Mouse (Mus musculus) erythroblast, adult 5-6 weeks (primary cell): ENCODE measurements around the gene Diras1. TPM values are rescaled to one million over a fixed set of nuclear protein-coding genes. Genes with fewer than 3 reads are reported as not detected.
A peak's percentile ranks its signal among the peaks of the same experiment; 100 is the strongest.
"Not testable (repeated sequence)": the region's sequence is repeated elsewhere in the genome, so short reads cannot be mapped to it uniquely, and the experiment has no call there.

Experiments used
- ATAC-seq: replicated peaks from 2 replicates; pipeline ENCODE4 v1.8.0; 2016; ENCODE audit warnings: moderate number of reproducible peaks, mild to moderate bottlenecking, moderate TSS enrichment, inconsistent platforms; ENCODE audit not compliant: poor library complexity, low FRiP score, severe bottlenecking
- total RNA-seq, 2 experiments: library from RNA; stranded (forward) in 1 of 2; stranded (reverse) in 1 of 2; fragments of 150-400 nt in 1 of 2; fragments of 200-764, 138-1000 nt in 1 of 2; gene quantifications; 2 replicates each; pipeline versions ENCODE4 v1.2.3 to v1.2.4; 2015 to 2017; ENCODE audit warnings: low replicate concordance in 2 of 2

The Diras1 gene
- total RNA-seq, 2 experiments from 2014 or later = not detected

DNA sequence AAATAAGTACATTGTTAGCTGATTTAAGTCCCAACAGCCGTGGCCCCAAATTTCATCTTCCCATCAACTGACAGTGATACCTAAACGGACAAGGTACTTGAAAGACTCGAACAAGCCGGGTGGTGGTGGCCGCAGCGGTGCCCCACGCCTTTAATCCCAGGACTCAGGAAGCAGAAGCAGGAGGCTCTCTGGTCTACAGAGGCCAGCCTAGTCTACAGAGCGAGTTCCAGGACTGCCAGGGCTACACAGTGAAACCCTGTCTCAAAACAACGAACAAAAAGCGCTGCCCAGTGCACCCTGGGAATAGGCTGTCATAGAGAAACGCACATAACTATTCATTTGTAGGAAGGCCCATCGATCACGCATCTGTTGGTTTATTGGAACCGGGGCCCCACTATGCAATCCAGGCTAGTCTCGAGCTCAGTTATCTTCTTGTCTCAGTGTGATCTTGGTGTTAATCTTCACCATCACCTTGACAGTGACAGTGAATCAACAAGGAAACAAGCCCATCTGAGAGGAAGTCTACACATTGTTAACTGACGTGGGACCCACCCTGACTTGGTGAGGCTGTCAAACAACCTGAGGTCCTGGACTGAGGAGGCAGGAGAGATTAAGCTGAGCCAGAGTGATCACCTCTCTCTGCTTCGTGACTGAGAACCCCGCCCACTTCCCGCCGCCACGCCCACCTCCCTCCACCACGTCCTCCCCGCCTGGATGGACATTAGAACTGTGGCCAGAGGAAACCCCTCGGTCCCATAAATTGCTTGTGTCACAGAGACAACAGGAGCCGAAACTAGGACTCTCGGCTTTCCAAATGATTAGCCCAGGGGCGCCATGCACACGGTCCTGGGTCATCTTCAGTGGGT is 25.0 kb downstream of the Diras1 start:
- ATAC-seq = no peak

DNA sequence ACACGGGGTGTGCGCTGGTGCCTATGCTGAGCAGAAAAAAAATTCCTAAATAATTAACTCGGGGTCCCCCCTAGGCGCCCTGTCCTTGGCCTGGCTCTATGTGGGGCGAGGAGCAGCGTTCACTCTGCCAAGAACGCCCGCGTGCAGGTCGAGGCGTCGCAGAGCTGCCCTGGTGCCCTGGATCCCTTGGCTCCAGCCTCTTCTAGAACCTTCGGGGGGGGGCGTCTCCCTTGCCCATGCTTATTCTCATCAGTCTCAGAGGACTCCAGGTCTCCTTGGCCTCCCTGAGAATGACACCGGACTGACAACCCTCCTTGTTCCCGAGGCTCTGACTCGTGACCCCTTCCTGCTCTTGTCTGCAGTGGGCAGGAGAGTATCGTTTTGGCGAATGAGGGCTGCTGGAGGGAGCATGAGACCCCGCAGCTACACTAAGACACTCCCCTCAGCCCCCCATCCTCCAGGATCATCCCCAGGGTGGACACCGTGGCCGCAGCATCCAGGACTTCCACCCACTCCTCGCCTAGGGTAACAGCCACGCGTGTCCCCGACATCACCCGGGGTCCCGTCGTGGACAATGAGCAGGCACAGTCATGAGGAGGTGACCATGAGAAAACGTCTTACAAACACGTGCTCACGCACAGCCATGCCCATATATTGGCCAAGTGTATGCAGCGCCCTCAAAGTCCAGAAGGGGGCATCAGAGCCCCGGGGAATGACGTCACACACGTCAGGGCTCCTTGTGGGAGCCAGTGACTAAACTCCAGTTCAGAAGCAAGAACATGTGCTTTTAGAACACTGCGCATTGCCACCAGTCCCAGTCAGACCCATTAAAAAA is 25.9 kb downstream of the Diras1 start:
- peak; percentile 61 for ATAC-seq

- ATAC-seq = no peak
These were observed 26.7 kb downstream of the Diras1 start for GRCm38 (mm10) chr10:80998778-80999177.

DNA sequence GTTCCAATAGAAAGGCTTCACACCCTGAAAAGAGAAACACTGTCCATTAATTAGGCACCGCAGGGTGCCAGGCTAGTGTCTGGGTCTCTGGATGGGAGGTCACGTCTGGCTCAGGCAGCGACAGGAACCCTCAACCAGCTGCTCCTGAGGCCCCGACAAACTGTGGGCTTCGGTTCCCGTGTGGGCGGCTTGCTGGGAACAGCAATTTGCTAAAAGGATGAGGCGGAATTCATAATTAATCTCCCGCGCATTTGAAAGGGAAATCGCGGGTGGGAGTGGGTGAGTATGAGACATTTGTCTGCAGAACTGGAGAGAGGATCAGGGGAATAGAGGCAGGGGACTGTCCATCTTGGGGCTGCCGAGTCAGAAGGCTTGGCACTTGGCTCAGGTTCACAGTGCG is 27.4 kb downstream of the Diras1 start:
- no peak for ATAC-seq

- ATAC-seq = no peak
These were observed 28.1 kb downstream of the Diras1 start for GRCm38 (mm10) chr10:80997332-80997731.

DNA sequence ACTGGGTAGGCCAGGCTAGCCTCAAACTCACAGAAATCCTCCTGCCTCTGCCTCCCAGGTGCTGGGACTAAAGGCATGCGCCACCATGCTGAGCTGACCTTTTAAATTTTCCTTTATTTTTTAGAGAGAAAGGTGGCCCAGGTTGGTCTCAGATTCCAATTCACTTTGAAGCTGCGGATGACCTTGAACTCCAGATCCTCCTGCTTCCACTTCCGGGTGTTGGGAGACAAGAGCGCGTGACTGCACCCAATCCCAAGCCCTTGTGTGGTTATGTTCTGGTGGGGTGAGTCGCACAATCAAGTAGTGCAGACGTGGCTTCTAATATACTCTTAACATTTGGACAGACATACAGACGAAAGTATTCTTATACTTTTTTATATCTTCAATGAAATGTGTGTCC is 29.0 kb downstream of the Diras1 start:
- ATAC-seq = no peak

DNA sequence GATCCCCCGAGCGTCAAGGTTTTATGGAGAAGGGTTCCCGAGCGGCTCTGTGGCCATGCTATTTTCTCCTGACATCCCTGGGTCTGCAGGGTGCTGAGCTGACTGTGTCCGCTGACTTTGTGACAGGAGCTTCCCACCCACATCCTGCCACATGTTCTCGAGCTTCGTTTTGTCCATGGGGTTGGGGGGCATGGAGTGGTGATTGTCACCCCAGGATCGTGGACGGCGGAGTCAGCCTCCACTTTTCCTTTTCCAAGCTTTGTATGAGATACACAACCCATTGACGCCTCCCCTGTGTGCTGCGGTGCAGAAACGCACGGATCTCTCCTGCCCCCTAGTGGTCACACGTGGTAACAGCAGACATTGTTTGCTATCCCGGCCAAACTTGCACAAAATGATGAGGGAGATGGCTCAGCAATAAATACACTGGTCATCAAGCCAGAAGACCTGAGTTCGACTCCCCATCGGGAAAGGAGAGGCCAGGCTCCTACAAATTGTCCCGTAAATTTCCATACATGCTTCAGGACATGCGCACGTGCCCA is 30.3 kb downstream of the Diras1 start:
- ATAC-seq = peak; percentile 56

GRCm38 (mm10) chr10:80994621-80995020 is 30.8 kb downstream of the Diras1 start:
- no peak for ATAC-seq

- no peak for ATAC-seq
These were observed 32.2 kb downstream of the Diras1 start for GRCm38 (mm10) chr10:80993276-80993675.

GRCm38 (mm10) chr10:80991945-80992344 is 33.5 kb downstream of the Diras1 start:
- no peak for ATAC-seq

DNA sequence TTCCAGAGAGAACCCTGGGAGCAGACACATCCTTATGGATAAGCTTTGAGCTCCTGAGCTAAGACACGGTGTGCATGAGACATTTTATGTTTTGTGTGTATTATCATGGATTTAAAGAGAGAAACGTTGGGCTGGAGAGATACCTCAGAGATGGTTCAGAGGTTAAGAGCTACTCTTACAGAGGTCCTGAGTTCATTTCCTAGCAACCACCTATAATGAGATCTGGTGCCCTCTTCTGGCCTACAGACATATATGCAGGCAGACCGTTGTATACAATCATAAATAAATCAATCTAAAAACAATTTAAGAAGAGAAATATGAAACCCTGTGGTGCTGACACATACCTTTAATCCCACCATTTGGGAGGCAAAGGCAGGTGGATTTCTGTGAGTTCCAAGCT is 34.5 kb downstream of the Diras1 start:
- no peak for ATAC-seq

- ATAC-seq = no peak
These were observed 35.1 kb downstream of the Diras1 start for GRCm38 (mm10) chr10:80990406-80990805.

- ATAC-seq = not testable (repeated sequence)
These were observed 35.6 kb downstream of the Diras1 start for GRCm38 (mm10) chr10:80989854-80990253.

DNA sequence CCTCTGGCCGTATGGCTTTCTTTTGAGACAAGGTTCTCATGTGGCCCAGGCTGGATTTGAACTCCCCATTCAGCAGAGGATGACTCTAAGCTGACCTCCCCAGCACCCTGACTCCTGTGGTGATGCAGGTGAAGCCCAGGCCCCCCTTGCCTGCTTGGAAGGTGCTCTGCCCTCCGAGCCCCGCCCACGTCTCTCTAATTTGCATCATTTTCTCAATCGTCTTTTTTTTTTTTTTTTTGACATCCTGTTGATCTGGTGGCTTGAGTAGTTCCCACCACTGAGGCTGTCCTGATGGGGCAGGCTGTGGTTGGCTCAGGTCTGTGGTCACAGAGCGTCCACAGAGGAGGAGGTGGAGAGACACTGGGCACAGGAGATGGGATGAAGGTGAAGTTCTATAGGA is 36.0 kb downstream of the Diras1 start:
- no peak for ATAC-seq

DNA sequence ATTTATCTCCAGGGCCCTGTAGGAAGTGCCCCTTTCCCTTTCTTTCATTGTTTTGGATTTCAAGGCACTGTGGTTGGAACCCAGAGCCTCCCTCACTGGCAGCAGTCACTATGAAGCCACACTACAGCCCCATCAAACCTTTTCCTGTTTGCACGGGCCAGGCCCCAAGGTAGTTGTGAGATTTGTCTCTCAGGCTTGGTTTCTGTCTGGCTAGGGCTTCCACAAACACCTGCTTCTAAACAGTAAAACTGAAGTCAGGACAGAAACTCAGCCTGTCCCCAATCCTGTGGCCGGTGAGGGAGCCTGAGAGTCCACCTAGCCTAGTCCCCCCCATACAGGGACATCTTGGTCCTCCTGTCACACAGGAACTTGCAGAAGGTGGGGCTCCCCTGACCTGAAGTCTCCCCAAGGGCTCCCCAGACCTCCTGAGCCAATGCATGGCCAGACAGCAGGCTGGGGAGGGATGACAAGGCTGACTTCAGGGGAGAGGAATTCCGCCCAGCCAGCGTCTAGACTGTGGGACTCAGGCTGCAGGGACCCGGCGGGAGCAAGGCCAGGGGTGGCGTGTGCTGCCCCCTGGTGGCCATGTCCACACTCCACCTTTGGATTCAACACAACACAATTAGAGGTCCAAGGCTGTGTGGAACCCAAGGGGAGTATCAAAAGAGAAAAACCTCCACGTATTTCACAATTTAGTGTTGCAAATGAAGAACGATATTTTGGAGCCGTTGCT is 37.6 kb downstream of the Diras1 start:
- peak; percentile 73 for ATAC-seq

- no peak for ATAC-seq
These were observed 38.7 kb downstream of the Diras1 start for GRCm38 (mm10) chr10:80986754-80987153.

GRCm38 (mm10) chr10:80985970-80986701 is 39.3 kb downstream of the Diras1 start:
- no peak for ATAC-seq

DNA sequence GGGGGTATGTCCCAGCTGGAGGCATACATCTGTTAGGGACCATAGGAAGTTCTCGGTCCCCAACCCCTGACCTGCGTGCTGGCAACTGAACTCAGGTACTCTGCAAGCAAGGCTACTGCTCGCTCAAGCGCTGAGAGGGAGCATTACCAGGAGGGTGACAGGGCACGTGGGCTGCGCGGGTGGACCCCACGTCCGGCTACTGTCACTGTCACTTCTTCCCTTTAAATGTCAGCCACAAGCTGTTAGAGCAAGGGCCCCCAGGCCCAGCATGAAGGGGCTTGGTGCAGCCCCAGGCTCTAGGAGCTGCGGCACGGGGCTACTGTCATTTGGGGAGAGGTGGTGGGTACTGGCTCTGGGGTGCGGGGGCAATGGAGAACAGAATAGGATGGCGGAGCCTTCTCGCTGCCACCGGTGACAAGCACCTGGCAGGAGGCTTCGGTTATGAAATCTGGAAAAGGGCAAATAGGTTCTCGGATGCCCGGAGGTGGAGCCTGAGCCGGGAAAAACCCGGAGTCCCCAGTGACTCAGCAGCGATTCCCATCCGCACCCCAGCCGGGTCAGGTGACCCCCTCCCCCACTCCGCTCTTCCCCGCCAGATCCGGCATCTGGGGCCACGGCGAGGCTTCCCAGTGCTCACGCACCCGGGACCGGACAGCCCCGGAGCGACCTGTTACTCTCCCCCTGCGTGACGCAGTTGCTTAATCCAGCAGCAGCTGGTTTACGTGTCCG is 40.1 kb downstream of the Diras1 start:
- ATAC-seq = no peak

- ATAC-seq = no peak
These were observed 41.2 kb downstream of the Diras1 start for GRCm38 (mm10) chr10:80984223-80984622.
